Mouse (Mus musculus) liver, embryonic 14.5 days (tissue): ENCODE measurements at regions not wholly inside any gene's neighbourhood (a gene's known extent, or its start where the extent isn't known, plus 50 kb on each side); places are given as distances from the start of the nearest gene placed in this dataset.

ENCODE experiments used
- ATAC-seq: fragments of 200-750 bp; cut with Nextera tagmentation; 2 replicates; pipeline ENCODE4 v1.8.0; 2017; ENCODE audit warnings: moderate number of reproducible peaks, mild to moderate bottlenecking, moderate library complexity; ENCODE audit not compliant: insufficient read depth
- DNase-seq, 3 experiments: peaks; one replicate each; pipeline ENCODE4 v3.0.0-alpha.2; 2012 to 2013; ENCODE audit warnings: low read depth in 3 of 3, low spot score in 3 of 3
- H3K27ac ChIP-seq: fragments of 300-500 bp; sonication (generic); 2 replicates; pipeline ENCODE4 v1.5.1; 2014; ENCODE audit warnings: moderate library complexity, mild to moderate bottlenecking, control low read depth, inconsistent platforms
- H3K27me3 ChIP-seq: fragments of 300-500 bp; sonication (generic); 2 replicates; pipeline ENCODE4 v1.6.1; 2014; ENCODE audit warnings: mild to moderate bottlenecking, low read length, moderate library complexity; ENCODE audit not compliant: control insufficient read depth, insufficient read depth
- H3K36me3 ChIP-seq: fragments of 300-500 bp; sonication (generic); replicated peaks from 2 replicates; pipeline ENCODE4 v1.6.1; 2014; ENCODE audit warnings: low read depth; ENCODE audit not compliant: control insufficient read depth, insufficient read depth
- H3K4me1 ChIP-seq, 2 experiments: fragments of 200-500 bp in 1 of 2; fragments of 300-500 bp in 1 of 2; sonication (generic) in 1 of 2; replicated peaks; 2 replicates each; pipeline ENCODE4 v1.6.1; 2012 to 2014; ENCODE audit warnings: antibody characterized with exemption in 1 of 2, inconsistent platforms in 1 of 2, low read length in 1 of 2; ENCODE audit not compliant: control insufficient read depth in 2 of 2, insufficient read depth in 2 of 2
- H3K4me2 ChIP-seq: fragments of 300-500 bp; sonication (generic); 2 replicates; pipeline ENCODE4 v1.6.1; 2014; ENCODE audit warnings: low read depth, mild to moderate bottlenecking, control low read depth, moderate library complexity
- H3K4me3 ChIP-seq, 2 experiments: fragments of 200-500 bp in 1 of 2; fragments of 300-500 bp in 1 of 2; sonication (generic) in 1 of 2; 2 replicates each; pipeline ENCODE4 v1.5.1; 2012 to 2014; ENCODE audit warnings: low read depth in 2 of 2, low read length in 2 of 2, mild to moderate bottlenecking in 2 of 2, control low read depth in 1 of 2, inconsistent platforms in 1 of 2, moderate library complexity in 1 of 2; ENCODE audit not compliant: insufficient read depth in 1 of 2
- H3K9ac ChIP-seq: fragments of 300-500 bp; sonication (generic); replicated peaks from 2 replicates; pipeline ENCODE4 v1.6.1; 2014; ENCODE audit warnings: mild to moderate bottlenecking, control low read depth, moderate library complexity
- H3K9me3 ChIP-seq: fragments of 300-500 bp; sonication (generic); 2 replicates; pipeline ENCODE4 v1.6.1; 2016; ENCODE audit warnings: low read length, mixed read lengths; ENCODE audit not compliant: control insufficient read depth
- CTCF ChIP-seq: IDR thresholded peaks from 2 replicates; pipeline ENCODE4 v1.5.1; 2016; ENCODE audit warnings: antibody characterized with exemption, low read depth, control low read depth
- EP300 ChIP-seq: IDR thresholded peaks from 2 replicates; pipeline ENCODE4 v1.6.1; 2016; ENCODE audit warnings: antibody characterized with exemption, low read depth
- WGBS: fragments of 180-500 bp; shearing (Covaris S2); extraction: QIAGEN DNeasy Blood & Tissue Kit; methylation state at CpG from one replicate; pipeline ENCODE4 v1.1.7; 2014; ENCODE audit not compliant: insufficient replicate concordance; 5-methylcytosine and 5-hydroxymethylcytosine counted together

- no peaks in the 10 kb centered on the region for H3K9me3 ChIP-seq
- no peak overlapping the region for H3K9ac ChIP-seq
- TF ChIP-seq EP300 (no peak), CTCF (no peak)
- no peaks in the 10 kb centered on the region for H3K27me3 ChIP-seq
- no peak overlapping the region for H3K4me2 ChIP-seq
- no peak overlapping the region for H3K27ac ChIP-seq
- no peaks in the 10 kb centered on the region for H3K4me1 ChIP-seq
- ATAC-seq: no peak
- no peak overlapping the region for H3K4me3 ChIP-seq
- 71% methylated on average over 3 of the region's 3 CpGs for WGBS
- no peaks in the 10 kb centered on the region for H3K36me3 ChIP-seq
- DNase-seq: no peak
These were observed 163.2 kb upstream of the Gulp1 start for GRCm38 (mm10) chr1:44388091-44388490.

DNA sequence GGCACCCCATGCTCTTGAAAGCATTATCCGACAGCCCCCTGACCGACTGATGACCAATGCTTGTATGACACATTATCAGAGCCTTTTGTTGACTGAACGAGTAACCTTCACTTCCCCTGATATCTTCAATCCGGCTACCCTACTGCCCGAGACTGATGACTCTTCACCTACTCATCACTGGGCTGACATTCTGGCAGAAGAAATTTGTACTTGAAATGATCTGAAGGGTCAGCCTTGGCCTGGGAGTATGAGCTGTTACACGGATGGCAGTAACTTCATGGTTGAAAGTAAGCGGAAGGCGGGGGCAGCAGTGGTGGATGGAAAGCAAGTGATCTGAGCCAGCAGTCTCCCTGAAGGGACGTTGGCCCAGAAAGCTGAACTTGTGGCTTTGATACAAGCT, 159.2 kb upstream of the Gulp1 start:
- no peak for ATAC-seq
- WGBS: 69% methylated on average over 9 of the region's 9 CpGs
- H3K36me3 ChIP-seq: no peaks in the 10 kb centered on the region

DNA sequence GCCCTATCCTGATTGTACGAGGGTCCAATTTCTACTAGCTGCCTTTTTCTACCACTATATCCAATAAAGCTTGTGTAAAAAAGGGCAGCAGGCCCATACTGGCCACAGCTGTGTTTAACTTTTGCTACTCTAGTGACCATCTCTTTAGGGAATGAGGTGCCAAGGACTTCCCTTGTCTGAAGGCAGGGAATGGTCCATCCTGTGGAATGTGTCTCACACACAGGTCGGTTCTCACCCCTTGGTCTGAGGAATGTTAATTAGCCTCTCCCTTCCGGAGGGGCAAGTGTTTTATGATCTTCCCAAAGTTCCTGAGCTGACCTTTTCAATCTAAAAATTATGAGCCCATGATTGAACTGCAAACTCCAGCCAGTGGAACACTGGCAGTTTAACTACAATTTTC, 155.8 kb upstream of the Gulp1 start:
- ATAC-seq: no peak
- Histone ChIP-seq H3K27ac (no peak overlapping the region), H3K9me3 (no peaks in the 10 kb centered on the region), H3K4me2 (no peak overlapping the region), H3K27me3 (no peaks in the 10 kb centered on the region), H3K36me3 (no peaks in the 10 kb centered on the region), H3K4me3 (no peak overlapping the region), H3K4me1 (no peaks in the 10 kb centered on the region), H3K9ac (no peak overlapping the region)
- no peak for DNase-seq
- 19% methylated on average over 3 of the region's 3 CpGs for WGBS
- TF ChIP-seq CTCF (no peak), EP300 (no peak)

More for the DNA sequence above, 159.2 kb upstream of the Gulp1 start:
- no peak for DNase-seq
- no peak overlapping the region for H3K4me3 ChIP-seq
- H3K4me1 ChIP-seq: no peaks in the 10 kb centered on the region
- H3K9ac ChIP-seq: no peak overlapping the region
- TF ChIP-seq EP300 (no peak), CTCF (no peak)
- H3K4me2 ChIP-seq: no peak overlapping the region
- H3K27me3 ChIP-seq: no peaks in the 10 kb centered on the region
- H3K27ac ChIP-seq: no peak overlapping the region
- H3K9me3 ChIP-seq: no peaks in the 10 kb centered on the region

DNA sequence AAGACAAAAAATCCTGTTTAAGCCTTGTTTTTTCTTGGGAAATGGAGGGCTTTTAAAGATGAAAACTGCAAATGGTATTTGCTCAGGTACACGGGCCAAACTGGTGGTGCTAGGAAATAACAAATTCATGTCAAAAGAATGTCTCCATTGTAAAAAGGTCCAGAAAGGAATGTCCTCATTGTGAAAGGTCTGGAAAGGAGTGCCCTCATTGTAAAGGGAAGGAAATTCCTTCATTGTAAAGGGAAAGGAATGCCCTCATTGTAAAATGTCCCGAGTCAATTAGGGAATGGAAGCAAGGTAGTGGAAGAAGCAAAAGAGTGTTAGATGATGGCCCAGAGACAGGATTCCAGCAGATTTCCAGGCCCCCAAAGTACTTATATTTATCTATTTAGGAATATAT, 153.2 kb upstream of the Gulp1 start:
- H3K4me2 ChIP-seq: no peak overlapping the region
- ATAC-seq (no peak), DNase-seq (no peak)
- 36% methylated on average over 2 of the region's 2 CpGs for WGBS
- TF ChIP-seq EP300: no peak
- no peak for TF ChIP-seq CTCF
- no peaks in the 10 kb centered on the region for H3K4me1 ChIP-seq
- no peaks in the 10 kb centered on the region for H3K27me3 ChIP-seq
- no peak overlapping the region for H3K4me3 ChIP-seq
- H3K9ac ChIP-seq: no peak overlapping the region
- no peaks in the 10 kb centered on the region for H3K36me3 ChIP-seq
- no peaks in the 10 kb centered on the region for H3K9me3 ChIP-seq
- H3K27ac ChIP-seq: no peak overlapping the region

DNA sequence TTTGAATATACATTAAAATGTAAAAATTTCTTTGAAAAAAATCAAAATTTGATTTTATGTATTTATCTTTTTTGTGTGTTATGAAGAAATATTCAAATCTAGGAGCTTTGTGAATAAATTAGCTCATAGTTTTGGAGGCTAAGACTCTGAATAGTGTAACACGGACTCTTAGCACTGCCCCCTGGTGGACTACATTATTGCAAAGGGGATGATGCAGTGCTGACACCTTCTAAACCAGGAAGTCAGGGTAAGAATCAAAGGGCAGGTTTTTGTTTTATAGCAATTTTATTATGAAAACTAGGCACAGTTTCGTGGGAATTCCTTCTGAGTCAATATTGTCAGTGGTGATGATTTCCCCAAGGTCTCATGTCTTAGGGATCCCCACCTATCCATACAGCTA, 113.5 kb upstream of the Gulp1 start:
- Histone ChIP-seq H3K27ac (no peak overlapping the region), H3K4me1 (no peaks in the 10 kb centered on the region), H3K4me3 (no peak overlapping the region), H3K27me3 (no peaks in the 10 kb centered on the region), H3K4me2 (no peak overlapping the region), H3K9me3 (no peaks in the 10 kb centered on the region), H3K36me3 (no peaks in the 10 kb centered on the region), H3K9ac (no peak overlapping the region)
- WGBS: 39% methylated on average over 2 of the region's 2 CpGs
- ATAC-seq: no peak
- TF ChIP-seq EP300 (no peak), CTCF (peak; percentile 12; the same call in 1 of the 2 replicates)
- DNase-seq: no peak
